Mouse (Mus musculus): ENCODE data around the gene Msl2. TPM values are rescaled to one million over a fixed set of nuclear protein-coding genes. Genes with fewer than 3 reads are reported as not detected.

Gene Msl2
- polyA plus RNA-seq (2014; fragmentation: Nextera tagmentation; extraction: Ambion mirVana), result 5.6 and 6.2 TPM in 2 replicates

DNA sequence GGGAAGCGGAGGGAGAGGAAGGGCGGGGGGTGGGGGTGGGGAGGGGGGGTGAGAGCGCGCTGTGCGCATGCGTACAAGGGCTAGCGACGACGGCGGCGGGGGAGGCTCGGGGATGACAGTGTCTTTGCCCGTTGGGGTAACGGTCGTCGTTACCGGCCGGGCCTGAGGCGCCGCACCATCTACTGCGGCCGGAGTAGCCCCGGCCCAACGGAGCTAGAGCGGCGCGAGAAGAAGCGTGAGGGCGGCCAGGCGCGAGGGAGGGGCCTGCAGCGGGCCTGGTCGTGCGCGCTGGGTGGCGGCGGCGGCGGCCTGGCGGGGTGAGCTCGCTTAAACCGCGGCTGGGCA is at the start of gene Msl2:
TSS of gene Msl2 (plus strand) at position 115 of the 345 bp plus-strand sequence.
- under 1% methylated on average over 37 of the region's 43 CpGs for WGBS
- peak; percentile 81 for ATAC-seq (replicated peaks; ENCODE audit: low FRiP score)

DNA sequence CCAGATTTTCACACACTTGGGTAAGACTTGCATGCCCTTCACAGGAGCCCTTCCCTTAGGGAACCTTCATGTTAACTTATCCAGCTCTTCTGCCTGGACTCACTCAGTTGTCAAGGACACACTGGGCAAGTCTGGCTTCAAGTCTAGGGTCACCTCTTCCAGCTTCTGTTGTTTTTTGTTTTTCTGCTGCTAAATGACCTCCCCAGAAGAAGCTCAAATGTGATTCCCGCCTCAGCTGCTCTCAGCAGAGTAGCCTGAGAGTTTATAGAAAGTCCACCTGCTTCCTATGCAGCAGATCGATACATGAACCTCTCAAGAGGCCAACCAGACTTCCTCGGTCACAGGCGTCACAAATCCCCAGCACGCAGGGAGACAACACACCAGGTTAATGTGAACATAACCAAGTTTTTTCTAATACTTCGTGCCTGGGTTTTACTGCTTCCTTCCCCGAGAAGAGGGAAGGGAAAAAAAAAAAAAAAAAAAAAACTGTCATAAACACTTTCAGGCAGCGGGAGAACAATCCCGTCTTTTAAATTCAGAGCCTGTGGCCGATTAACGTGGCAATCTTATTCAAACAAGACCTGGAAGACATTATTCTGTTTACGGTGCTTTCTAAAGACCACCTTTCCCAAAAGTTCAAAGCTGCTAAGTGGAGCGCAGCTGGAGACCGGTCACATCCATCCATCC is 40.0 kb upstream of the Msl2 start:
- DNase-seq (ENCODE audit: low spot score) (no peak), ATAC-seq (replicated peaks; ENCODE audit: low FRiP score) (no peak)
- H3K9me3 ChIP-seq (ENCODE audit: control insufficient read depth, low read length), result no peaks in the 10 kb centered on the region
- no peaks in the 10 kb centered on the region for H3K27me3 ChIP-seq (ENCODE audit: control insufficient read depth, insufficient read depth, low read length)
- H3K27ac ChIP-seq (ENCODE audit: low read depth, low read length), result peak overlapping the region; percentile 89; the same call in 1 of the 2 replicates
- peaks cover 3% of the 10 kb centered on the region; the same call in 1 of the 2 replicates for H3K4me1 ChIP-seq (replicated peaks; ENCODE audit: control insufficient read depth, insufficient read depth, low read length)
- peak overlapping the region; percentile 61 for H3K4me3 ChIP-seq (ENCODE audit: low read depth, low read length)
- no peaks in the 10 kb centered on the region for H3K36me3 ChIP-seq (ENCODE audit: control insufficient read depth, insufficient read depth, low read length)
- WGBS, result 11% methylated on average over 14 of the region's 14 CpGs
- peak overlapping the region; percentile 68 for H3K4me2 ChIP-seq (ENCODE audit: low read depth, low read length, severe bottlenecking)
- H3K9ac ChIP-seq (ENCODE audit: low read length), result peak overlapping the region; percentile 73

More for the DNA sequence above, at the start of gene Msl2:
- Histone ChIP-seq H3K4me1 (replicated peaks; ENCODE audit: control insufficient read depth, insufficient read depth, low read length) (peaks cover 4% of the 10 kb centered on the region; the same call in 1 of the 2 replicates), H3K9me3 (ENCODE audit: control insufficient read depth, low read length) (no peaks in the 10 kb centered on the region), H3K27ac (ENCODE audit: low read depth, low read length) (peak within 1 kb of the TSS; percentile 96), H3K9ac (ENCODE audit: low read length) (peak within 1 kb of the TSS; percentile 96), H3K4me3 (ENCODE audit: low read depth, low read length) (peak within 1 kb of the TSS; percentile 97), H3K36me3 (ENCODE audit: control insufficient read depth, insufficient read depth, low read length) (no peaks in the 10 kb centered on the region), H3K4me2 (ENCODE audit: low read depth, low read length, severe bottlenecking) (peak within 1 kb of the TSS; percentile 77), H3K27me3 (ENCODE audit: control insufficient read depth, insufficient read depth, low read length) (no peaks in the 10 kb centered on the region)
- no peak for DNase-seq (ENCODE audit: low spot score)

DNA sequence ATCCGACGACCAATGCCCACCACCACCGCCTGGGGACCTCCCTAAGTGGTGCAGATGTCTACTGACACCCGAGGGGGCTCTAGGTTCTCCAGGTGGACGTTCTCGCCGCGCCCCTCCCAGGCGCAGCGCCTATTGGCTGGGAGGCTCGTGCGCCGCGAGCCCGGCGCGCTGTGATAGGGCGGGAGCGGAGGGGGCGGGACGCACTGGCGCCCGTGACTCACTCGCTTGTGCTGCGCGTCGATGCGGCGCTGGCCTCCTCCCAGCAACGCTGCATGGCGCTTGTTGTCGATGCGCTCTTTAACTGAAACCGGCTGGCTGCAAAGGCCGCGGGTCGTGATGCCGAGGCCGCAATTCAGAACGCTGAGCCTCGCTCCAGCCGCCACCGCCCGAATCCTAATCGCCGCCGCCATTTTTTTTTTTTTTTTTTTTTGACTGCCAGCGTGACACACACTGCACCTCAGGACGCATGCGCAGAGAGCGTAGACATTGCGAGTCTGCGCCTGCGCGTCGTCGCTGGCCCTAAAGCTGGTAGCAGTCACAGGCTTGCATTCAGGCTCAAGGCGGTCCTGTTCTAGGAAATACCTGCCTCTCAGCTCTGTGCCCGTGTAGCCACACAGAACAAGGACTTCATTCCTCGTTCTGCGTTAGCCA is 39.3 kb upstream of the Msl2 start, which contains the start of gene Pccb:
TSS of gene Pccb (minus strand) at position 451 of the 651 bp plus-strand sequence.
- peak; percentile 100 for ATAC-seq (replicated peaks; ENCODE audit: low FRiP score)

DNA sequence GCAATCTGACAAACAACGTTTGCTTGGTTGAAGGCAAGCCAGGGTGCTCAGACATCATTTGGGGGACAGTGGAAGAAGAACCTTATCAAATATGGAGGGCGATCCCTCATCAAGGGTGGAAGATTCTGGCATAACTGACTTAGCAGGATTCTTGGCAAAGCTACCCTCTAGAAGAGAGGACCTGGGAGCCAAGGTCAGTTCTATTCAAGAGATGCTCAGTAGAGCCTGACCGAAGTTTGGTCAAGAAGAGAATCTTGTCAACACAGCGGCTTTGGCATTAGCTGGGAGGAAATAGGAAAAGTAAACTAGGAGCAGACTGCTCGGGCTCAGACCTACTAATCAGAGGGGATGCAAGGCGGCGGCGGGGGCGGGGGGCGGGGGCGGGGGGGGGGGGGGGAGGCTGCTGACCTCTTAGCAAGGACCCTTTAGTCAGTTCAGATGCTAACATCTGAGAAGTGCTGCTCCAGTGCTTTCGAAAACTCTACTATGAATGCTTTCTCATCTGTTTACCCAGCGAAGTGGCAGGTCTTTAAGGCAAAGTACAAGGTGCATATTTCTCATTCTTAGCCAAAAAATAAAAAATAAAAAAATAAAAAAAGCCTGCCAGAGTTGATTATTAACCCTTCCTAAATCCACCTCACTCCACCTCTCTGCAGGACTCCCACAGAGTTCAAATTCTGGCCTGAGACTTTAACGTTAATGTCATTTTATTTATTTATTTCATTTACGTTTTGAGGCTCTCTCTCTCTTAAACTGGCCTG is 37.9 kb upstream of the Msl2 start:
- H3K4me1 ChIP-seq (replicated peaks; ENCODE audit: control insufficient read depth, insufficient read depth, low read length), result peaks cover 3% of the 10 kb centered on the region; the same call in 1 of the 2 replicates
- no peak overlapping the region for H3K4me3 ChIP-seq (ENCODE audit: low read depth, low read length)
- no peak for ATAC-seq (replicated peaks; ENCODE audit: low FRiP score)
- no peak for DNase-seq (ENCODE audit: low spot score)
- H3K36me3 ChIP-seq (ENCODE audit: control insufficient read depth, insufficient read depth, low read length), result no peaks in the 10 kb centered on the region
- no peak overlapping the region for H3K27ac ChIP-seq (ENCODE audit: low read depth, low read length)
- H3K9me3 ChIP-seq (ENCODE audit: control insufficient read depth, low read length), result no peaks in the 10 kb centered on the region
- H3K27me3 ChIP-seq (ENCODE audit: control insufficient read depth, insufficient read depth, low read length), result no peaks in the 10 kb centered on the region
- WGBS, result 90% methylated on average over 11 of the region's 15 CpGs
- no peak overlapping the region for H3K4me2 ChIP-seq (ENCODE audit: low read depth, low read length, severe bottlenecking)
- H3K9ac ChIP-seq (ENCODE audit: low read length), result no peak overlapping the region

More for the DNA sequence above, 39.3 kb upstream of the Msl2 start, which contains the start of gene Pccb:
- H3K36me3 ChIP-seq (ENCODE audit: control insufficient read depth, insufficient read depth, low read length), result no peaks in the 10 kb centered on the region
- DNase-seq (ENCODE audit: low spot score), result peak; percentile 96
- peak within 1 kb of the TSS; percentile 89 for H3K27ac ChIP-seq (ENCODE audit: low read depth, low read length)
- H3K9ac ChIP-seq (ENCODE audit: low read length), result peak within 1 kb of the TSS; percentile 73
- no peaks in the 10 kb centered on the region for H3K27me3 ChIP-seq (ENCODE audit: control insufficient read depth, insufficient read depth, low read length)
- peak within 1 kb of the TSS; percentile 68 for H3K4me2 ChIP-seq (ENCODE audit: low read depth, low read length, severe bottlenecking)
- H3K4me1 ChIP-seq (replicated peaks; ENCODE audit: control insufficient read depth, insufficient read depth, low read length), result peaks cover 3% of the 10 kb centered on the region; the same call in 1 of the 2 replicates
- peak within 1 kb of the TSS; percentile 61 for H3K4me3 ChIP-seq (ENCODE audit: low read depth, low read length)
- whole genome bisulfite sequencing, result under 1% methylated on average over 61 of the region's 61 CpGs
- no peaks in the 10 kb centered on the region for H3K9me3 ChIP-seq (ENCODE audit: control insufficient read depth, low read length)

DNA sequence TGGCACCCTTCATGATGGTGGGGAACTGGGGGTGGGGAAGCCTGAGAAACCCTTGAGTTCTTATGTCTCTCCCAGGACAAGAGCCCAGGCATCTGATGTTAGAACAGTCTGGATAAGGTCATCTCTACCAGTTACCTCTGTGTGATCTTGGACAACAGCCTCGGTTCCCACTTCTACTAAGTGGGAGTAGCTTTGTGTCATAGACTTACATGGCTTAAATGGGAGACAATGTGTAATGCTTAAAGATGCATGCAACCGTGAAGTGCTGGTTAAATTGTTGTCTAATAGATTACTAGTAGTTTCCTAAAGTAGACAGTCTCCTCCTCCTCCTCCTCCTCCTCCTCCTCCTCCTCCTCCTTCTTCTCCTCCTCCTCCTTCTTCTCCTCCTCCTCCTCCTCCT is 37.0 kb upstream of the Msl2 start:
- no peak overlapping the region for H3K4me3 ChIP-seq (ENCODE audit: low read depth, low read length)
- DNase-seq (ENCODE audit: low spot score) (no peak), ATAC-seq (replicated peaks; ENCODE audit: low FRiP score) (no peak)
- H3K27ac ChIP-seq (ENCODE audit: low read depth, low read length), result no peak overlapping the region
- H3K27me3 ChIP-seq (ENCODE audit: control insufficient read depth, insufficient read depth, low read length), result no peaks in the 10 kb centered on the region
- no peak overlapping the region for H3K4me2 ChIP-seq (ENCODE audit: low read depth, low read length, severe bottlenecking)
- H3K36me3 ChIP-seq (ENCODE audit: control insufficient read depth, insufficient read depth, low read length), result no peaks in the 10 kb centered on the region
- H3K4me1 ChIP-seq (replicated peaks; ENCODE audit: control insufficient read depth, insufficient read depth, low read length), result peaks cover 3% of the 10 kb centered on the region; the same call in 1 of the 2 replicates
- no peak overlapping the region for H3K9ac ChIP-seq (ENCODE audit: low read length)
- no peaks in the 10 kb centered on the region for H3K9me3 ChIP-seq (ENCODE audit: control insufficient read depth, low read length)
- 86% methylated on average over 2 of the region's 2 CpGs for WGBS

DNA sequence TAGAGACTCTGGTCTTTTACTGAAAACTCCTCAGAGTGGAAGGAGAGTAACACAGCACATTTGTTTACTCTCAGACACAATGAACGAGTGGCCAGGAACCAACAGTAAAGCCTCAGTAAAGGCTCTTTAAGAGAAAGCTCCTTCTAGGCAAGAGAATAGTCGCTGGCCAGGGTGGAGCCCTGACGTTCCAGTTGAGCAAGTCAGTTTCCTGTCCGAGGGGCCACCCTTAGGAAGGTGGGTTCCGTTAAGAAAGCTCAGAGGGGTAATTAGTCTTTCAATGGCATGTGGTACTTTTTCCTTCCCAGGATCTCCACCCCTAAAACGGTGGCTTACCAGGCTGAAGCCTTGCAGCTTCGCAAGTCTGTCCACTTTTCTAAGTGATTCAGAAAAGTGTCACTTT is 36.5 kb upstream of the Msl2 start:
- Histone ChIP-seq H3K4me3 (ENCODE audit: low read depth, low read length) (no peak overlapping the region), H3K9ac (ENCODE audit: low read length) (no peak overlapping the region), H3K4me1 (replicated peaks; ENCODE audit: control insufficient read depth, insufficient read depth, low read length) (peaks cover 3% of the 10 kb centered on the region; the same call in 1 of the 2 replicates), H3K36me3 (ENCODE audit: control insufficient read depth, insufficient read depth, low read length) (no peaks in the 10 kb centered on the region), H3K27me3 (ENCODE audit: control insufficient read depth, insufficient read depth, low read length) (no peaks in the 10 kb centered on the region), H3K27ac (ENCODE audit: low read depth, low read length) (no peak overlapping the region), H3K9me3 (ENCODE audit: control insufficient read depth, low read length) (no peaks in the 10 kb centered on the region), H3K4me2 (ENCODE audit: low read depth, low read length, severe bottlenecking) (no peak overlapping the region)
- whole genome bisulfite sequencing, result 57% methylated on average over 7 of the region's 7 CpGs
- ATAC-seq (replicated peaks; ENCODE audit: low FRiP score) (no peak), DNase-seq (ENCODE audit: low spot score) (no peak)

DNA sequence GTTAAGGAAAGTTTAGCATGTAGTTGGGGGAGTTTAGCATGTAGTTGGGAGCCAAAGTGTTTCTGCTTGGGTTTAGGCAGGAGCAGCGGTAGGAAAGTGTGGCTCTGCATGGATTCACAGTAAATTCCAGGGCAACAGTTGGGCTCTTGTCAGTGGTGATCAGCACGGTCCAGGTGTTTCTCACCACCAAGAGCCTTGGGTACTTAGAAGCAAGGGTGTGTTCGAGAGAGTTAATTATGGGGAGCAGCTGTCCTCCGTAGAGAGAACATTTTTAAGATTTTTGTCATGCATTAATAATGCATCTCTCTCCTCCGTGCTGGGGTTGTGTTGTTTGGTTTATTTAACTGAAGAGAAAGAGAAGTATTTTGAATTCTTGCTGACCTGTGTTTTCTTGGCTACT is 35.3 kb upstream of the Msl2 start:
- H3K36me3 ChIP-seq (ENCODE audit: control insufficient read depth, insufficient read depth, low read length), result no peaks in the 10 kb centered on the region
- no peak overlapping the region for H3K27ac ChIP-seq (ENCODE audit: low read depth, low read length)
- H3K4me2 ChIP-seq (ENCODE audit: low read depth, low read length, severe bottlenecking), result no peak overlapping the region
- H3K4me1 ChIP-seq (replicated peaks; ENCODE audit: control insufficient read depth, insufficient read depth, low read length), result peaks cover 3% of the 10 kb centered on the region; the same call in 1 of the 2 replicates
- H3K9me3 ChIP-seq (ENCODE audit: control insufficient read depth, low read length), result no peaks in the 10 kb centered on the region
- WGBS, result 84% methylated on average over 5 of the region's 5 CpGs
- no peak for DNase-seq (ENCODE audit: low spot score)
- no peak overlapping the region for H3K4me3 ChIP-seq (ENCODE audit: low read depth, low read length)
- H3K9ac ChIP-seq (ENCODE audit: low read length), result no peak overlapping the region
- no peak for ATAC-seq (replicated peaks; ENCODE audit: low FRiP score)
- H3K27me3 ChIP-seq (ENCODE audit: control insufficient read depth, insufficient read depth, low read length), result no peaks in the 10 kb centered on the region

DNA sequence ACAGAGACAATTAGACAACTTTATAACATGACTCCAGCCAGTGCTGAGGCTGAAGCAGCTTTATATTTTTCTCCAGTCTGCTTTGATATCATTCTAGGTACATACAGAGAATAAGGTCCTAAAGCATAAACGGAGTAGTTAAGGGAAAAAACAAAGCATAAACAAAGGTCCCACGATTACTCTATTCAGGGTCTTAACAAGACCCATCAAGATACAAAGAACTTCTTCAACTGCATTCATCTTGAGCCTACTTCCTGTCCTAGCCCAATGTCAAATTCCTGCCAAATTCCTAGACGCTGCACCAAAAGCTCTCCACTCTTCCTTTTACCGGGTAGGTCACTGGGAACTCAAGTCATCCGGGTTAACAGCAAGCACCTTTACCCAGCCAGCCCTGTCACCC is 32.4 kb upstream of the Msl2 start:
- no peaks in the 10 kb centered on the region for H3K4me1 ChIP-seq (replicated peaks; ENCODE audit: control insufficient read depth, insufficient read depth, low read length)
- H3K9me3 ChIP-seq (ENCODE audit: control insufficient read depth, low read length), result no peaks in the 10 kb centered on the region
- H3K9ac ChIP-seq (ENCODE audit: low read length), result no peak overlapping the region
- 78% methylated on average over 5 of the region's 5 CpGs for WGBS
- DNase-seq (ENCODE audit: low spot score) (no peak), ATAC-seq (replicated peaks; ENCODE audit: low FRiP score) (no peak)
- no peak overlapping the region for H3K27ac ChIP-seq (ENCODE audit: low read depth, low read length)
- H3K4me2 ChIP-seq (ENCODE audit: low read depth, low read length, severe bottlenecking), result no peak overlapping the region
- H3K36me3 ChIP-seq (ENCODE audit: control insufficient read depth, insufficient read depth, low read length), result no peaks in the 10 kb centered on the region
- no peak overlapping the region for H3K4me3 ChIP-seq (ENCODE audit: low read depth, low read length)
- H3K27me3 ChIP-seq (ENCODE audit: control insufficient read depth, insufficient read depth, low read length), result no peaks in the 10 kb centered on the region

All from forebrain, embryonic 11.5 days (tissue).